Mouse (Mus musculus): ENCODE data around the gene Tex12.

The Tex12 gene

DNA sequence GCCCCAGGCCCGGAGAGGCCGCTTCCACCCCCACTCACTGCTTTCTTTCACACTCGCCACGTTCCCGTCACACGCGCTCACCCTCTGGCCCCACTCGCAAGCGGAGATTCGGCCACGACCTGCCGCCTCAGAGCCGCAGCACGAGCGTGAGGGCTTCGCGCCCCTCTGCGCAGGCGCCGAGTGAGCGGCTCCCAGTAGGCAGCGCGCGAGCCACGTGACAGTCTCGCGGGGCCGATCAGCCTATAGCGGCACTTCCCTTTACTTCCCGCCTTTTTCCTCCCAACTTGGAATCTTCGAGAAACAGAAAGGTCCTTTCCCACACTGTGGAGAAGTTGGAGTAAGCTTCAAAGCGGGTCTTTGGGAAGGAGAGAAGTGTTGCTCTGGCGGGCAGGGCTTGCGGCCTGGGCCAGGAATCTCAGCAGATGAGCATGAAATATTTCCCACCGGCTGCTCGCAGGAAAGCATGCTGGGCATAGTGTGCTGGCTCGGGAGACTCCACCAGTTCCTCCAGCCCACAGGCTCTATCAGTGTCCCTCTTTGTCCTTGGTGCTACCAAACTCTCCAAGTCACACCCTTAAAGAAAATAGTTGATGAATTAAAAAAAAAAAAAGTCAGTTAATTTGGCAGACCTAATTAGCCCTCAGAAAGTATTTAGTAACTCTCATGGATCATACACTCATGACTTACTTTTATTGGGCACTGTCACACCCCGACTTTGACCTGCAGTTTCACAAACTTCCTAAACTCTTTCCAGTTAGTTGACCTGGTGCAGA is at the start of gene Tex12:
Gene Tex12, minus strand, starts transcription at position 181 of the 773 bp plus-strand sequence.
- DNase-seq (ENCODE audit: low read depth, low spot score), result peak; percentile 74

DNA sequence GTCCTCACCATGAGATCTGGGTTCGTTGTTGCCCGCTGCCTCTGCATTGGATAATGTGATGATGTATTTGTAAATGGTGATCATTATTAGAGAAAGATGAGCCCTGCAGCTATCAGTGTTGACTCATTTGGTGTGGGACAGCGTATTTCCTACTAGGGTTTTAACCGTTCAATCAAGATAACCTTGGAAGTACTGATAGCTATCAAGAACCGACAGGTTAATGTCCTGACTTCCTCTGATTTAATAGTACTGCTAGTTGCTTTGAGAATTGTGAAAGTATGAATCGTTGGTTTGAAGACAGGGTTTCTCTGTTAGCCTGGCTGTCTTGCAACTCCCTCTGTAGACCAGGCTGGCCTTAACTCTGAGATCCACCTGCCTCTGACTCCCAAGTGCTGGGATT is 43.2 kb upstream of the Tex12 start:
- no peak for DNase-seq (ENCODE audit: low read depth, low spot score)

DNA sequence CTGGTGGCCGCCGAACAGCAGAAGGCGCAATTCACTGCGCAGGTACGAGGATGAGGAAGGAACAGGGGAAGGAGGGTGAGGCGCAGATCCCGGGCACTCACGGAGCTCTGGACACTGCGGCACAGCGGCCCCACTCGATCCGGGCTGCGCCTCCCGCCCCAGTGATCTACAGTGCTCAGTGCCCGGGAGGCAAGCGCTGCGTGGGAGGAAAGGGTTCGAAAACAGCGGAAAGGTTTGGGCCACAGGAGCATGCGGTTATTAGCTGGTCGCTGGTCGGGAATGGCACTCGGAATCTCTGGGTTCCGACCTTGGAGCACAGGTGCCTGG is 42.8 kb upstream of the Tex12 start:
- DNase-seq (ENCODE audit: low read depth, low spot score), result no peak

DNA sequence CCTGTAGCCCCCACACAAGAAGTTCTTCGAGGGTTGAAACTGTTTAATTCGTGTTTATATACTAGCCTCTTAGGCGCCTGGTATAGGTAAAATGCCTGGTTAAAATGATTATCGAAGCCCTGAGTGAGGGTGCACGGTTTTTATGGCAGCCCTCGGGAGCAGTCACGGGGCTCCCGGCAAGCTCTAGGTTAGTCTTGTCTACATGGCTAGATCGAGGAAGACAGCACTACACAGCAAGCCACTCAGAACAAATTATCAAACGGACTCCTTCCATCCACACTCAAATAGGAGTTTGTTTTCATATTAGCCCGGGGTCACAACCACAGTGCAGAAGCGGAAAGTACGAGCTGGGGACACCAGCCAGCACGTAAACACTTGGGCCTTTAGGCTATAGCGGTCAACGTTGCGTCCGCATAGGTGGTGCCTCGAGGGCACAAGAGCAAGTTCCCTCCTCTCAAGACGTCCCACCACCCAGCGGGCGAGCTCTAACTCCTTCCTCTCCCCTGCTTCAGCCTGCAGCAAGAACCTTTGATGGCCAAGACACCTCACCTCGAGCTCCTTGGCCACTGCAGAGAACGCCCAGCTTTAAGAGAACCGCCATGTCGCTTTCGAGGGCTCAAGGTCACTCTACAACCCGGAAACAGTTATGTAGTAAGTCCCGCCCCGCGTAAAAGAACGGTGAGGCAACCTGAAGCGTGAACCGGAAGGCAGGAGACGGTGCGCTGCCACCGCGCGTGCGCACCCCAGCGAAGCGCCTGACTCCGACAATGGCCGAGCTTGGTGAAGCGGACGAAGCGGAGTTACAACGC is 42.3 kb upstream of the Tex12 start, which contains the start of the genes Sdhd and Timm8b:
Gene Sdhd, minus strand, starts transcription at position 624 of the 809 bp plus-strand sequence.
Gene Timm8b, plus strand, starts transcription at position 722 of the 809 bp plus-strand sequence.
- peak; percentile 97 for DNase-seq (ENCODE audit: low read depth, low spot score)

DNA sequence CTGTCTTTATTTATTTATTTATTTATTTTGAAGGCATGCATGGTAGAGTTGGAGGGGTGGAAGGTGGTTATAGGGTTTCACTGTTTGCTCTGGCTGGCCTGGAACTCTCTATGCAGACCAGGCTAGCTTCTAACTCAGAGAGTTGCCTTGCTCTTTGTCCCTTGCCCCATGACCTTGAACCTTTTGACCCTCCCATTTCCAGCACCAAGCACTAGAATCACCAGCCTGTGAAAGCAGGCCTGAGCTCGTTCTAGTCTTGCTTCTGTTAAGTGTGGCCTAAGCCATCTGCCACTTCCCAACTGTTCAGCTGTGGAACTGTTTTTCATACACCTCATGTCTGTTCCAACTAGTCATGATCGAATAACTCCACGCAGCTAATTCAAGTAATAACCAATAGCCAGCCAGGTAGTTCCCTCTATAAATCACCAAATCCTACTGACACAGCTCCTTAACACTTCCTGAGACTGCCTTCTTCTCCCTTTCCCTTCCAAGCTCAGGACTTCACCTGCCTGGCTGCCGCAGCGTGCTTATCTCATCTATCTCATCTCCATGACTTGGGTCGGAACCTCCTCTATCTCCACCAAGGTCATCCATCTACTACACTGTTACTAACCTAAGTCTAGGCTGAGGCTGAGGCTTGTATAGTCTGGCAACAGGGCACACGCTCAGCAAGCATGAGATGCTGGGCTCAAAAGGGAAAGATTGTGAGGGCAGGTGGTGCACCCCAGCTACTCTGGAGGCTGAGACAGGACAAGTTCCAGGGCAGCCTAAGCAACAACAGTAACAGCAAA is 41.1 kb upstream of the Tex12 start:
- DNase-seq (ENCODE audit: low read depth, low spot score), result peak; percentile 52

DNA sequence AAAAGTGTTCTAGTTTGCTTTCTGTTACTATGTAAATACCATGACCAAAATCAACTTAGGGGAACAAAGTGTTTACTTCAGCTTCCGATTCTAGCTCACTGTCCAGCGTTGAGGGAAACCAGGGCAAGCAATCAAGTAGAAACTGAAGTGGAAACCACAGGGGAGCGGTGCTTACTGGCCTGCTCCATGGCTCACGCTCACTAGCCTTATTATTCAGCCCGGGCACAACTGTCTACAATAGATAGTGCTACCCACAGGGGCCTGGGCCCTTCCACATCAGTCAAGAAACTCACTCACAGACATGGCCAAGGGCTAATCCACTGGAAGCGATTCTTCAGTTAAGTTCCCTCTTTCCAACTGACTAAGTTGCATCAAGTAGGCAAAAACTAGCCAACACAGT is 40.4 kb upstream of the Tex12 start:
- DNase-seq (ENCODE audit: low read depth, low spot score), result no peak

DNA sequence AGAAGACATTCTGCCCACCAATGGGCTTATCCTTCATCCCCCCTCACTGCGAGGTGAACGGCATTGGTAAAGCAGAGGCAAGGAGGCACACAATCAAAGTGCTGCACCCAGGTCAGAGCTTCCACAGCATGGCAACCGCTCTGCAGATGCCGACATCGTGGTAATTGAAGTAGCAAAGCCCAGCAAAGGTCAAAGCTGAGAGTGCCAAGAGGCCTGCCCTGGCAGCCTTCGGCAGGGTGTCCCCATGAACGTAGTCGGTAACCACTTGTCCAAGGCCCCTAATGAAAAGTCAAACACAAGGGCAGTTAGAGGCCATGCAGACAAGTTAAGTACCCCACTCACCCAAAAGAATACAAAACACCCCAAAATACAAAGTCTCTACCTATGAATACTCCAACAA is 35.8 kb upstream of the Tex12 start:
- no peak for DNase-seq (ENCODE audit: low read depth, low spot score)

DNA sequence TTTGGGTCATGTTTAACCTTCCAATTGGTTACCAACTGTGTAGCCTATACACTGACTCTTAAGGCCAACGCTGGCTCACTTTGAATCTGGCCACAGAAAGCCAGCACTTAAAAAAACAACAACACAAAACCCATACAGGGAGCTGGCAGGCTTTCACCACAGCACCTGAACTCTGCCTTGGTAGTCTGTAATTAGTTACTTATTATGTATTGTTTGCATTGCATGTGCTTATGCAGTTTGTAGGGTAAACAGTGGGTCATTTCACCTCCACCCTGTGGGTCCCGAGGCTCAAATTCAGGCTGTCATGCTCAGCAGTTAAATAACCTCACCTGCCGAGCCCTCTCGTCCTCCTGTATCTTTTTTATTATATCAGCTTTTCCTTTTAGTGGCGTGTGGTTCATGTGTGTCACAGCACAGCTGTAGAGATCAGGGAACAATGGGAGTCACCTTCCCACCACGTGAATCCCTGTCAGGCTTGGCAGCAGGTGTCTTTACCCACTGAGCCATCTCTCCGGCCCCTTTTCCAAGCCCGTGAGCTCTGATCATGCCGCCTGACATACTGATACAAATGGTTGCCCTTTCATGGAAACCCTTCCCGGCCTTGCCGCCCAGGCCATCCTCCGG is 33.8 kb upstream of the Tex12 start:
- no peak for DNase-seq (ENCODE audit: low read depth, low spot score)

DNA sequence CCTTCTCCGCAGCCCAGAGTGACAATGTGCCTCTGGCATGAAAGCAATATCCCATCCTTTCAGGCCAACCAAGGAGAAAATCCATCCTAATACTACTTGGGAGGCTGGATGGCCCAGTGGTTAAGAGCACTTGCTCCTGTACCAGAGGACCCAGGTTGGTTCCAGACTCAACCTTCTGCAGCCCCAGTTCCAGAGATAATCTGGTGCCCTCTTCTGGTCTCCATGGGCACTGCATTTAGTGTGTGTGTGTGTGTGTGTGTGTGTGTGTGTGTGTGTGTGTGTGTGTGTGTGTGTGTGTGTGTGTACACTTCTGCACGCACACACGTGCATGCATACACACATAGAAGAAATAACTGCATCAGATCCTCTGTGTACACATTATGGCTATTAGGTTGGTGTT is 32.4 kb upstream of the Tex12 start:
- DNase-seq (ENCODE audit: low read depth, low spot score), result peak; percentile 77

DNA sequence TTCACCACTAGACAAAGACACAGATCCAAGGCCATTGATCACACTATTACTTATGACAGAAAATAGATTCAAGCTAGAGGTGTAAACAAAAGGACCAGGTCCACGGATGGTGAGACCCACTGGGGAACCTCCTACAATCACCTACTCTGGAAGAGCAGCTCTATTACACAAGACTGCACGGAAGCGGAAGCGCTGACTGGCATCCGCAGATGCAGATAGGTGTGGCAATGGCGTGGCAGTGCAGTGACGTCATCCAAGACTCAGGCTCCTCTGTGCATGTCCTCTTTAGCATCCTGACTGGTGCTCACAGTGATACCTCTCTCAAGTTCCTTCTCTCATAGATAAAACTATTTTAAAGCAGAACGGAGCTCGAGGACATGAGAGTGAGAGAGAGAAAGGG is 31.8 kb upstream of the Tex12 start:
- peak; percentile 41 for DNase-seq (ENCODE audit: low read depth, low spot score)

DNA sequence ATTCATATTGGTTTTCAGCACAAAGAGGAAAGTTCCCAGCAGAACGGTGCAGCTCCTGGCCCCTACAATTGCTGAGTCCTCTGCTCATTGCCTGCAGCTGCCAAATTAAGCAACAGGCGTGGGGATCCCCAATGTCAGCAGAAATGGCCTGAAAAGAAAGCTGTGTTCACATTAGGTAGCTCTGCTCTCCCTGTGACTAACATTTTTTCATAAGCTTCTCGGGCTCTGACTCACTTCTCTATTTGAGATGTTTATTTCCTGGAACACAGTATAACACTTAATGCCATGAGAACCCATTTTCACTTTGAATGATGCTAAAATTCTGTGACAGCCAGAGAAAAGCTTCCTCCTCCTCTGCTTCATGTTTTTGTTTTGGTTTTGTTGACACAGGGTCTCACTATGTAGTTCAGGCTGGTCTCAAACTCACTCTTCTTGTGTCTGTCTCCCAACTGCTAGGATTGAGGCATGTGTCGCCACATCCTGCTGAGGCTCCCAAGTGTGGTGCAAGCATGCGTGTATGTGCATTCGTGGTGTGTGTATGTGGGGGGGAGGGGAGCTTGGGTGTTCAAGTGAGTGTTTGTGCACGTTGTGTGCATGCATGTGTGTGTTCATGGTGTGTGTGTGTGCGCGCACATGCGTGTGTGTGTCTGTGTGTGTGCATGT is 29.9 kb upstream of the Tex12 start:
- DNase-seq (ENCODE audit: low read depth, low spot score), result no peak

DNA sequence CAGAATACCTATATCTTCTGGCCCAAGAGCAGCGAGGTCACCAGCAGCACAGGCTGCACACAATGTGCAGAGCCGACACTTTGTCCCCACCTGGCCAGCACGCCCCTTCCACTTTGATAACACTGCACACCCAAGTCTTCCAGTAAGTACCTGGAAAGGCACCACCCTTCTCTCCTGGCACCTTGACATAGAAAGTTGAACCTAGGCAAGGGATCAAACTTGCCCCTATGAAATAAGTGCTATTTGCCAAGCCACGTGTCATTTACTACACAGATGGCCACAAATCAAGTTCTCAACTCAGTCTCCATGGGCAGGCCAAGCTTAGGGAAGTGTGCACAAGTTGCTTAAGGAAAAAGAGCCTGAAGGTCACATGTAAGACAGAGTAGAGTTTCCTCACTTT is 25.8 kb upstream of the Tex12 start:
- no peak for DNase-seq (ENCODE audit: low read depth, low spot score)

DNA sequence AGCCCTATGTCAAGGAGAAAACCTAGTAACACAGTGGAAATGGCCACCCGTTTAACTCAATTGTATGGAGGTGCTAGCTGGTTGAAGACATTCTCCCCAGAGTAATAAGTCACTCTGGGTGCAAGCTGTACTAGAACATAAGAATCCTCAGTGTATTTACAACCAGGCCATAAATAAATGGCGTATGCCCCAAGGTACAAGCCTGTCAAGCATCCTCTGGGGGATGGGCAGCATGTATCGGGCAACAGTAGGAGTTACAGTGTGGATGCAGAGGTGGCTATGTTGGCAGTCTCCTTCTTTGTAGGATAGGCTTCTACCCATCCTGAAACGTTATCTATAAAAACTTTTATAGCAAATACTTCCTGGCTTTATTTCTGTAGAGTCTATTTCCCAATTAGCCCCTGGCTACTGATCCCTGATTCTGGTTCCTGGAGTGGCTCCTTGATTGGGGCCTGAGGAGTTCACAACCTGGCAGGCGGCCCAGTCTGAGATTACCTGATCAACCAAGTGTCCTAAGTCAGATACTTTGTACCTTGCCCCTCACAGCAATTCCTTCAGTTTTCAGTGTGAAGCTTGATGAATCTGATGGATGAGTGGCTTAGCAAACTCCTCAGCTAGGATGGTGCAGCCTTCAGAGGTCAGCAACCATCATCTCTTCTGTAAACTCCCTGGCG is 24.2 kb upstream of the Tex12 start:
- no peak for DNase-seq (ENCODE audit: low read depth, low spot score)

DNA sequence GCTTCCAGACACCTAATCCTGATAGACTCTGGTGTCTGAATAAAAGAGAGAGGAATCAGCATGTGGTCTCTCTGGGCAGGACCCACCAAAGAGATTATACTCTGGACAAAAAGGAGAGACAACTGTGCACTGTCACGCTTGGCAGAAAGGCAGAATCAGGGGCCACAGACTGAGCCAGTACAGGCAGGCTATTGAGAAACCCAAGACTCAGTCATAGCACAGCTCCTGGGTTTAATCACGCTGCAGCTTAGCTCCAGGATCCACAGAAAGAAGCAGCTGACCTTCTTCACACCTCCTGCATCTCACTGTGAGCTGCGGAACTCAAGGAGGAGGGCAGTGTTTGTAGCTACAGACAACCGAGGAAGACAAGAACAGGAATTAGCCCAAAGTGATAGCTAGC is 19.2 kb upstream of the Tex12 start:
- no peak for DNase-seq (ENCODE audit: low read depth, low spot score)

DNA sequence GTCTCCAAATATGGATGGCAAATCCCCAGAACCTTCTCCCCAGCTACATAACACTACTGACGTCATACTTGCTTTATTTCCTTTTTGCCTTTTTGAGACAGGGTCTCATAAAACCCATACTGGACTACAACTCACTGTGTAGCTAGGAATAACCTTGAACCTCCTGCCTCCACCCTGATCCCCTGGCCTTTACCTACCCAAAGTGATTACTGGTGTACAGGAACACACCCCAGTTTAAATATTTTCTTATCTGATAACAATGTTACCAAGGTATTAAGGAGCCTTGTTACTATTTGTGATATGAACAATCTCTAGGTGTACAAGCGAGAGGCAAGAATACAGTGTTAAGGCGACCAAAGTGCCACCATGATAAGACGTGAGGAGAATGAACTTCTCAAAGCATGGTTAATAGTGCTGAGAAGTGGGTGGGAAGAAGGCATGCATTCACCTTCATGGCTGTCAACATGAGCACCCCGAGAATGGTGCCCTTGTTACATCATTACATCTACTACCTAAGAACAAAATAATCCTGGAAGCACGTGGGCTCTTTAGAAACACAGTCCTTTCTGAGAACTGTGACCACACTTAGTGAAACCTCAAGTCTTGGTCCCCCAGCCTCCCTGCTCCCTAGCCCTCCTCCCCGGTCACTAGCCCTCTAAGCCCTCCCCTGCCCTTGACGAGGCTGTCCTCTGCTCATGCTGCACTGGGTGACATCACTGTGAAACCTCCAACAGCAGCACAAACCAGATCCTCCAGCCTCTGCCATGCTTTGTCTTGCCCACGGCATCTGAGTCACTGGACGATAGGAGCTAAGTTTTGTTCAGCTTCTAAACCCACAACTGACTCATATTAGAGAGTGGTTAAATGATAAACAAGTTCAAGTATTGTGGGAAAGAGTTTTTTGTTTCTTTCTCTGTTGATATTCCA is 8.7 kb upstream of the Tex12 start:
- DNase-seq (ENCODE audit: low read depth, low spot score), result no peak

DNA sequence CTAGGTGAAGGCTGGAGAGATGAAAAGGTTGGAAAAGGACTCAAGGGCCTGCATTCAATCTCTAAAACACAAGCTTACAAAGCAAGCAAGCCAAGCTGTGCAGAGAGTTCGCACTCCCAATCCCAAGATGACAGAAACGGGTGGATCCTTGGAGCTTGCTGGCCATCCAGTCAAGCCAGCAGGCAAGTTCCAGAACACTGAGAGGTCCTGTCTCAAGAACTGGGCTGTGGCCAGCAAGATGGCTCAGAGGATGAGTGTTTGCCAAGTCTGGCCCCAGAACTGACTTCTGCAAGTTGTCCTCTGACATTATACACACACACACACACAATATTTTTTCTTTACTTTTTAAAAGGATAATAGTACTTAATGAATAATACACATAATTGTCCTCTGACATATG is 6.8 kb upstream of the Tex12 start:
- no peak for DNase-seq (ENCODE audit: low read depth, low spot score)

DNA sequence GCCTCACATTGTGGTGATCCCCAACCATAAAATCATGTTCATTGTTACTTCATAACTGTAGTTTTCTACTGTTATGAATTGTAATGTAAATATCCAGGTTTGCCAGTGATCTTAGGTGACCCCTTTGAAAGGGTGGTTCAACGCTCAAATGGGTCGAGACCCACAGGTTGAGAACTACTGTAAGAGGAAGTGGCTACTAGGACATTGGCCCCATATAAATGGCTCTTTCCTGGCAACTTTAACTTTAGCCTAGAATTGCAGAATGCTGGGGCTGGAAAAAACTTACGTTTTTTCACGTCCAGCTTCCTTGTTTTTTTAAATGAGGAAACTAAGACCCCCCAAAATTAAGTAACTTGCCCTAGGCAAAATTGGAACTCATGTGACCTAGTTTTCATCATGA is 6.2 kb upstream of the Tex12 start:
- DNase-seq (ENCODE audit: low read depth, low spot score), result no peak

DNA sequence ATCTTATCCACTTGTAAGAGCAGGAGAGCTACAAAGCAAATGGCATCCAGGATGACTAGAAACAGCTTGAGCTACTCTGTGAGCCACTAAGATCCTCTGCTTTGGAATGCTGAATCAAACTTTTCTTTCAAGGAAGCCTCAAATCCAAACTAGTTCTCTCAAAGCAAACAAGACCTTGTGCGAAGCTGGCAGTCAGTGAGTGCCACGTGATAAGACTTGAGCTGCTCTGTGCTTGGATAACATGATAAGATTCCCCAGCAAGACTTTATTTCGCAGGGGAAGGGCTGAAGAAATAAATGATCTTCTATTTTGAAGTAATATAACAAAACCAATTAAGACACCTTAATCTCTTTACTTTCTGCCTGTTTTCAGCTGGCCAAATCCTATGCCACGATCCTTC is 4.8 kb upstream of the Tex12 start:
- no peak for DNase-seq (ENCODE audit: low read depth, low spot score)

DNA sequence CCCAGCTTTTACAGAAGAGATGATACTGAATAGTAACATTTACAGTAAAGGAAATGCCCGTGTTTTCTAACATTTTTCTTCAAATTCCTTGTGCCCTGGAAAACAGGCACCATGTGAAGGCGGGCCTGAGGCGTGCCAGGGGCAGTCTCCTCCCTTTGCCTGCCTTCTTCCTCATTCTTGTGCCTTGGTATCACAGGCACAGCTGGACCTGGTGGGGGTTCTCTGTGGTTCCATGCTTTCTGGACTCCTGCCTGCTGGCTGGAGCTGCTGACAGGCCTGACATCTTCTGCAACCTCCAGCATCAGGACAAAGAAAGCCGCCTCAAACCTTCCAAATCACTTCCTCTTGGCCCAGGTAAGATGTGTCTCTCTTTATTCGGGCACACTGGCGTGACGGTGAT is 4.0 kb upstream of the Tex12 start:
- DNase-seq (ENCODE audit: low read depth, low spot score), result no peak

DNA sequence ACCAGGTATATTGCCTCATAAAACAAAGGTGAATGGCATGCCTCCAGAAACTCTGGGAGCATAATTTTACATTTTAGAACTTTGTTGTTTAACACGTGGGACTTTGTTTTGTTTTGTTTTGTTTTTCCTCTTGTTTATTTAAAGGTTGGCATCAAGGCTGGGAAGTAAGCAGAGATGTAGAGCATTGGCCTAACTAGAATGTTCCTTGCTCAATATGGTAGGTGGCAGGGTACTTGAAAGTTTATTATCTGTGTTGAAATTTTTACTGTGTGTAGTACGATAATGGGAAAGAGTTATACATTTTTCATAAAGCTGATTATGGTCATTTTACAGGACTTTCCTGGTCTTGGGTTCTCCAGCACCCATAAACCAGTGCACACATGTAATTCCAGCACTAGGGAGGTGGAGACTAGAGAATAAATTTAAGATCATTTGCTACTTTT is 814 bp upstream of the Tex12 start:
- DNase-seq (ENCODE audit: low read depth, low spot score), result no peak

All from R1 (cell line).